Mouse (Mus musculus): ENCODE measurements around the gene Tef.

GRCm38 (mm10) chr15:81805624-81806023 lies 3.4 kb downstream of the Tef start:
- TF ChIP-seq POLR2A (IDR thresholded peaks at IDR 0.05; ENCODE audit: borderline replicate concordance, control insufficient read depth, low read depth, low read length) (no peak), CTCF (IDR thresholded peaks at IDR 0.05; ENCODE audit: control insufficient read depth, insufficient read depth, low read length) (no peak)

Data from bone marrow, adult 2 months (tissue).